Mouse (Mus musculus) hindbrain, embryonic 11.5 days (tissue): Measurements from ENCODE around the gene B130006D01Rik. TPM values are rescaled to one million over a fixed set of nuclear protein-coding genes. Genes with fewer than 3 reads are reported as not detected.
A peak's percentile ranks its signal among the peaks of the same experiment; 100 is the strongest.
"Not testable (repeated sequence)": the region's sequence is repeated elsewhere in the genome, so short reads cannot be mapped to it uniquely, and the experiment has no call there.

ENCODE experiments used
- ATAC-seq: fragments of 200-750 bp; cut with Nextera tagmentation; 2 replicates; pipeline ENCODE4 v1.8.0; 2017; ENCODE audit warnings: mild to moderate bottlenecking, moderate TSS enrichment, moderate library complexity; ENCODE audit not compliant: low FRiP score
- DNase-seq: peaks from one replicate; pipeline ENCODE4 v3.0.0-alpha.2; 2015; ENCODE audit warnings: low spot score
- H3K27ac ChIP-seq: fragments of 300-500 bp; sonication (generic); 2 replicates; pipeline ENCODE4 v1.5.1; 2014; ENCODE audit warnings: mild to moderate bottlenecking, low read depth, low read length
- H3K27me3 ChIP-seq: fragments of 300-500 bp; sonication (generic); 2 replicates; pipeline ENCODE4 v1.6.1; 2014; ENCODE audit warnings: mild to moderate bottlenecking, low read length, moderate library complexity, mixed read lengths; ENCODE audit not compliant: control insufficient read depth, insufficient read depth
- H3K36me3 ChIP-seq: fragments of 300-500 bp; sonication (generic); 2 replicates; pipeline ENCODE4 v1.6.1; 2014; ENCODE audit warnings: mild to moderate bottlenecking, low read length, moderate library complexity, mixed read lengths; ENCODE audit not compliant: control insufficient read depth, insufficient read depth
- H3K4me1 ChIP-seq: fragments of 300-500 bp; sonication (generic); replicated peaks from 2 replicates; pipeline ENCODE4 v1.6.1; 2014; ENCODE audit warnings: low read length, mixed read lengths; ENCODE audit not compliant: control insufficient read depth, insufficient read depth
- H3K4me2 ChIP-seq: fragments of 300-500 bp; sonication (generic); replicated peaks from 2 replicates; pipeline ENCODE4 v1.6.1; 2014; ENCODE audit warnings: mild to moderate bottlenecking, low read depth, low read length
- H3K4me3 ChIP-seq: fragments of 300-500 bp; sonication (generic); 2 replicates; pipeline ENCODE4 v1.5.1; 2014; ENCODE audit warnings: low read depth, low read length
- H3K9ac ChIP-seq: fragments of 300-500 bp; sonication (generic); 2 replicates; pipeline ENCODE4 v1.6.1; 2014; ENCODE audit warnings: low read depth, low read length
- H3K9me3 ChIP-seq: fragments of 300-500 bp; sonication (generic); 2 replicates; pipeline ENCODE4 v1.6.1; 2016; ENCODE audit warnings: low read length; ENCODE audit not compliant: control insufficient read depth
- WGBS: fragments of 180-500 bp; shearing (Covaris S2); extraction: QIAGEN DNeasy Blood & Tissue Kit; methylation state at CpG from one replicate; pipeline ENCODE4 v1.1.7; 2014; 5-methylcytosine and 5-hydroxymethylcytosine counted together
- polyA plus RNA-seq: library from polyadenylated mRNA; unstranded; fragments of >200 nt; fragmentation: Nextera tagmentation; extraction: Ambion mirVana; gene quantifications from 2 replicates; pipeline ENCODE4 v1.2.1, GENCODE M21; 2014

B130006D01Rik gene
- polyA plus RNA-seq, 1 experiment from 2014 or later: 2.5 TPM

DNA sequence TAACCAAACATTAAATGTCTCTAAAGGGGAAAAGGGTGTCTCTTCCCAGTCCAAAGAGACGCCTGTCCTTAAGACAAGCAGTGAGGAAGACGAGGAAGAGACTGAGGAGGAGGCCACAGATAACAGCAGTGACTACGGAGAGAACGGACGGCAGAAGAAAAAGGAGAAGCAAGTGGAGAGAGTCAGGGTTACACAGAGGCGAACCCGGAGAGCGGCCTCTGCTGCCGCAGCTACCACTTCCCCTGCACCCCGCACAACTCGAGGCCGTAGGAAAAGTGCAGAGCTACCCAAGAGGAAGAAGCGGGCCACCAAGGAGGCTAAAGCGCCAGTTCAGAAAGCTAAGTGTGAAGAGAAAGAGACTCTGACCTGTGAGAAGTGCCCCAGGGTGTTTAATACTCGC, 26.2 kb downstream of the B130006D01Rik start:
- H3K36me3 ChIP-seq: no peaks in the 10 kb centered on the region
- WGBS: 88% methylated on average over 15 of the region's 15 CpGs
- no peak overlapping the region for H3K4me3 ChIP-seq
- ATAC-seq: no peak
- H3K4me1 ChIP-seq: no peaks in the 10 kb centered on the region
- H3K9ac ChIP-seq: no peak overlapping the region
- H3K27me3 ChIP-seq: no peaks in the 10 kb centered on the region
- no peak overlapping the region for H3K27ac ChIP-seq
- H3K4me2 ChIP-seq: no peak overlapping the region
- no peak for DNase-seq
- no peaks in the 10 kb centered on the region for H3K9me3 ChIP-seq

DNA sequence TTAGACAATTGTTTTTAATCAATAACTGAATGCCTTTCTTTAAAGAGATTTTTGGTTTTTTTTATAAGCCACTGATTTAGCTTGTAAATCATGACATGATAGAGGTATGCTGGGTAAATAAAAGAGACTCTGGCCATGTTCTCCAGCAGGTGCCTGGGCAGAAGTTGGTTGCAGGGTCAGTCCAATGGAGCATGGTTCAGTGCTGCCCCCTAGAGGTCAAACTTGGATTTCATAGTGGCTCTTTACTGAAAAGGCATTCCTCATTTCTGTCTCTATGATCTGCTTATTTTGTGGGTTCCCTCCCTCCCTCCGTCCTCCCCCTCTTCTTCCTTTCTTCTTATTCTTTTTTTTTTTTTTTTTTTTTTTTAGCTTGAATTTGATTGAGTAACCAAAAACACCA, 27.6 kb downstream of the B130006D01Rik start:
- 9% methylated on average over 1 of the region's 1 CpGs for WGBS
- H3K27me3 ChIP-seq: no peaks in the 10 kb centered on the region
- no peak overlapping the region for H3K4me2 ChIP-seq
- peak; percentile 88 for DNase-seq
- no peak overlapping the region for H3K9ac ChIP-seq
- no peaks in the 10 kb centered on the region for H3K4me1 ChIP-seq
- H3K4me3 ChIP-seq: no peak overlapping the region
- H3K9me3 ChIP-seq: no peaks in the 10 kb centered on the region
- H3K36me3 ChIP-seq: no peaks in the 10 kb centered on the region
- no peak for ATAC-seq
- no peak overlapping the region for H3K27ac ChIP-seq

- H3K36me3 ChIP-seq: not testable (repeated sequence)
These were observed 31.8 kb downstream of the B130006D01Rik start for GRCm38 (mm10) chr11:95755137-95755536.

GRCm38 (mm10) chr11:95760521-95760920, 37.1 kb downstream of the B130006D01Rik start:
- no peak overlapping the region for H3K4me3 ChIP-seq
- no peaks in the 10 kb centered on the region for H3K36me3 ChIP-seq
- WGBS: 95% methylated on average over 5 of the region's 5 CpGs
- no peak overlapping the region for H3K4me2 ChIP-seq
- no peaks in the 10 kb centered on the region for H3K4me1 ChIP-seq
- no peak overlapping the region for H3K9ac ChIP-seq
- ATAC-seq: no peak
- no peak for DNase-seq
- H3K27me3 ChIP-seq: no peaks in the 10 kb centered on the region
- no peaks in the 10 kb centered on the region for H3K9me3 ChIP-seq
- no peak overlapping the region for H3K27ac ChIP-seq

More at GRCm38 (mm10) chr11:95755137-95755536, 31.8 kb downstream of the B130006D01Rik start:
- H3K9me3 ChIP-seq, H3K27me3 ChIP-seq, H3K4me1 ChIP-seq, H3K27ac ChIP-seq, H3K4me2 ChIP-seq, DNase-seq, H3K9ac ChIP-seq, H3K4me3 ChIP-seq, ATAC-seq: not testable (repeated sequence)
- WGBS: 97% methylated on average over 4 of the region's 4 CpGs

DNA sequence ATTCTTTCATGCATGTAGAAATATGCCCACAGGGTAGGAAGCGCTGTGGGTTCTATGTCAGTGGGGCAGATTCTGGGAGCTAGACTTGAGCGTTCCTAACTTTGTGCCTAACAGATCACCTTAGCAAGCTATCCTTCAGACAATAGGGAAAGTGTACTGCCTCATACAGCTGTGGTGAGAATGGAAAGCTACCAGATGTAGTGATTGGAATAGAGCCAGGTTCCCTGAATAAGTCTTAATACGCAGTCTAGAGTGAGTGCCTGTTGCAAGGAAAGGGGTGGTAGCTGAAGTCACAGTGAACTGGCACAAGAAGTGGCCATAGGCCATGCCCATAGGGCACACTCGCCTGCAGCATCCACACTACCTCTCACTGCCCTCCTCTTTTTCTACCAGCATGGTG, 39.6 kb downstream of the B130006D01Rik start:
- H3K4me1 ChIP-seq: no peaks in the 10 kb centered on the region
- no peaks in the 10 kb centered on the region for H3K36me3 ChIP-seq
- no peaks in the 10 kb centered on the region for H3K9me3 ChIP-seq
- no peak for ATAC-seq
- no peaks in the 10 kb centered on the region for H3K27me3 ChIP-seq
- no peak overlapping the region for H3K4me3 ChIP-seq
- no peak overlapping the region for H3K27ac ChIP-seq
- DNase-seq: no peak
- H3K9ac ChIP-seq: no peak overlapping the region
- 92% methylated on average over 4 of the region's 4 CpGs for WGBS
- no peak overlapping the region for H3K4me2 ChIP-seq

- ATAC-seq (no peak), DNase-seq (no peak)
- Histone ChIP-seq H3K4me3 (no peak overlapping the region), H3K27ac (no peak overlapping the region), H3K27me3 (no peaks in the 10 kb centered on the region), H3K9me3 (no peaks in the 10 kb centered on the region), H3K4me2 (no peak overlapping the region), H3K4me1 (no peaks in the 10 kb centered on the region), H3K9ac (no peak overlapping the region), H3K36me3 (no peaks in the 10 kb centered on the region)
- 62% methylated on average over 8 of the region's 8 CpGs for WGBS
These were observed 41.4 kb downstream of the B130006D01Rik start for GRCm38 (mm10) chr11:95764806-95765205.

GRCm38 (mm10) chr11:95765334-95765733, 41.9 kb downstream of the B130006D01Rik start:
- Histone ChIP-seq H3K36me3 (no peaks in the 10 kb centered on the region), H3K9ac (no peak overlapping the region), H3K4me1 (no peaks in the 10 kb centered on the region), H3K27ac (no peak overlapping the region), H3K4me3 (no peak overlapping the region), H3K27me3 (no peaks in the 10 kb centered on the region), H3K4me2 (no peak overlapping the region), H3K9me3 (no peaks in the 10 kb centered on the region)
- DNase-seq (no peak), ATAC-seq (no peak)
- WGBS: 93% methylated on average over 10 of the region's 10 CpGs

DNA sequence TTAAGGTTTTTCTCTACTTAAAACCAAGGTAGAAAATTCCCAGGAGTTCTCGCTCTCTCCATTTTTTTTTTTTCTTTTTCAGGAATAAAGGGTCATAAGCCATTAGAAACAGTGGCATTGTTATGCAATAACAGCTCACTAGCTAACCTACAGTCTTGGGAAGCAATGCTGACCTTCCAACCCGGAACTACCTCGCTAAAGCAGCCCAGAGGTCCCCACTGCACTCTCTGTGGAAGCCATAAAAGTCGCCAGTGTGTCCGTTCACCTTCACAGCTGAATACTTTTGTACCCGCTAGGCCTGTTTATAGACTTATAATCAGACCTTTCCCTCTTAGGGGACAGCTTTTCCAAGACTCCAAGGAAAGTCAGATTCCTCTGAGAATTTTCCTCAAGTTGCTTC, 44.9 kb downstream of the B130006D01Rik start:
- no peak for DNase-seq
- no peaks in the 10 kb centered on the region for H3K9me3 ChIP-seq
- 87% methylated on average over 6 of the region's 6 CpGs for WGBS

GRCm38 (mm10) chr11:95769208-95769607, 45.8 kb downstream of the B130006D01Rik start:
- Histone ChIP-seq H3K27ac (no peak overlapping the region), H3K9ac (no peak overlapping the region), H3K27me3 (no peaks in the 10 kb centered on the region), H3K4me1 (no peaks in the 10 kb centered on the region), H3K4me2 (no peak overlapping the region), H3K4me3 (no peak overlapping the region), H3K9me3 (no peaks in the 10 kb centered on the region), H3K36me3 (no peaks in the 10 kb centered on the region)
- ATAC-seq (no peak), DNase-seq (no peak)
- 88% methylated on average over 10 of the region's 10 CpGs for WGBS

More for the DNA sequence above, 44.9 kb downstream of the B130006D01Rik start:
- Histone ChIP-seq H3K36me3 (no peaks in the 10 kb centered on the region), H3K27me3 (no peaks in the 10 kb centered on the region), H3K4me1 (no peaks in the 10 kb centered on the region), H3K4me2 (no peak overlapping the region), H3K27ac (no peak overlapping the region), H3K4me3 (no peak overlapping the region), H3K9ac (no peak overlapping the region)
- ATAC-seq: no peak
